Mouse (Mus musculus) hindbrain, embryonic 13.5 days (tissue): ENCODE measurements around the gene Apoe. TPM values are rescaled to one million over a fixed set of nuclear protein-coding genes. Genes with fewer than 3 reads are reported as not detected.
"Not testable (repeated sequence)": the region's sequence is repeated elsewhere in the genome, so short reads cannot be mapped to it uniquely, and the experiment has no call there.

Source experiments
- ATAC-seq: fragments of 200-750 bp; cut with Nextera tagmentation; 2 replicates; pipeline ENCODE4 v1.8.0; 2017; ENCODE audit warnings: moderate TSS enrichment; ENCODE audit not compliant: low FRiP score
- H3K27ac ChIP-seq: fragments of 300-500 bp; sonication (generic); 2 replicates; pipeline ENCODE4 v1.5.1; 2015; ENCODE audit warnings: inconsistent platforms, mild to moderate bottlenecking, moderate library complexity
- H3K27me3 ChIP-seq: fragments of 300-500 bp; sonication (generic); 2 replicates; pipeline ENCODE4 v1.6.1; 2015; ENCODE audit warnings: mild to moderate bottlenecking, inconsistent platforms
- H3K36me3 ChIP-seq: fragments of 300-500 bp; sonication (generic); 2 replicates; pipeline ENCODE4 v1.6.1; 2015; ENCODE audit warnings: mild to moderate bottlenecking, inconsistent platforms
- H3K4me1 ChIP-seq: fragments of 300-500 bp; sonication (generic); replicated peaks from 2 replicates; pipeline ENCODE4 v1.6.1; 2015; ENCODE audit warnings: inconsistent platforms
- H3K4me2 ChIP-seq: fragments of 300-500 bp; sonication (generic); 2 replicates; pipeline ENCODE4 v1.6.1; 2015; ENCODE audit warnings: inconsistent platforms, mild to moderate bottlenecking, moderate library complexity
- H3K4me3 ChIP-seq: fragments of 300-500 bp; sonication (generic); 2 replicates; pipeline ENCODE4 v1.5.1; 2015; ENCODE audit warnings: mild to moderate bottlenecking, inconsistent platforms
- H3K9ac ChIP-seq: fragments of 300-500 bp; sonication (generic); 2 replicates; pipeline ENCODE4 v1.6.1; 2015; ENCODE audit warnings: mild to moderate bottlenecking, inconsistent platforms
- H3K9me3 ChIP-seq: fragments of 300-500 bp; sonication (generic); 2 replicates; pipeline ENCODE4 v1.6.1; 2016; ENCODE audit warnings: inconsistent platforms
- WGBS: fragments of 180-500 bp; shearing (Covaris S2); methylation state at CpG from one replicate; pipeline ENCODE4 v1.1.7; 2015; 5-methylcytosine and 5-hydroxymethylcytosine counted together
- polyA plus RNA-seq: library from polyadenylated mRNA; unstranded; fragments of >200 nt; fragmentation: Nextera tagmentation; extraction: Ambion mirVana; gene quantifications from 2 replicates; pipeline ENCODE4 v1.2.1, GENCODE M21; 2015

Apoe gene
- polyA plus RNA-seq, 1 experiment from 2014 or later = 374 TPM

DNA sequence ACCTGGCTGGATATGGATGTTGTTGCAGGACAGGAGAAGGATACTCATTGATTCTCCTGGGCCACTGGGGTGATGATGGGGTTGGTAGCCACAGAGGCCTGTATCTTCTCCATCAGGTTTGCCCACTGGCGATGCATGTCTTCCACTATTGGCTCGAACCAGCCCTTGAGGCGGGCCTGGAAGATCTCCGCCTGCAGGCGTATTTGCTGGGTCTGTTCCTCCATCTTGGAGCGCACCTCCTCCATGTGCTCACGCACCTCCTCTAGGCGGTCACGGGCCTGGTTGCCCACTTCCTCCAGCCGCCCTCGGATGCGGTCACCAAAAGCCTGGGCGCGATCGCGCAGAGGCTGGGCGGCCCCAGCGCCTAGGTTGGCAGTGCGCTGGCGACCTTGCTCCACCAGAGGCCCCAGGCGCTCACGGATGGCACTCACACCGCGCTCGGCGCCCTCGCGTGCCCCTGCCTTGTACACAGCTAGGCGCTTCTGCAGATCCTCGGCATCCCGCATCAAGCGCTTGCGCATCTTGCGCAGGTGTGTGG lies 2.6 kb downstream of the Apoe start:
- H3K4me2 ChIP-seq = no peak overlapping the region
- ATAC-seq = no peak
- H3K4me1 ChIP-seq = peaks cover 30% of the 10 kb centered on the region
- H3K27me3 ChIP-seq = peaks cover 12% of the 10 kb centered on the region; the same call in 1 of the 2 replicates
- H3K4me3 ChIP-seq = no peak overlapping the region
- no peak overlapping the region for H3K27ac ChIP-seq
- H3K36me3 ChIP-seq = peaks cover 10% of the 10 kb centered on the region
- WGBS = 96% methylated on average over 34 of the region's 34 CpGs
- no peaks in the 10 kb centered on the region for H3K9me3 ChIP-seq
- no peak overlapping the region for H3K9ac ChIP-seq

- H3K9ac ChIP-seq = no peak overlapping the region
- H3K27me3 ChIP-seq = peaks cover 12% of the 10 kb centered on the region; the same call in 1 of the 2 replicates
- peaks cover 29% of the 10 kb centered on the region for H3K4me1 ChIP-seq
- H3K9me3 ChIP-seq = no peaks in the 10 kb centered on the region
- peaks cover 8% of the 10 kb centered on the region for H3K36me3 ChIP-seq
- 87% methylated on average over 6 of the region's 6 CpGs for WGBS
- no peak for ATAC-seq
- H3K4me2 ChIP-seq = no peak overlapping the region
- no peak overlapping the region for H3K4me3 ChIP-seq
- H3K27ac ChIP-seq = no peak overlapping the region
Observed at GRCm38 (mm10) chr7:19695881-19696280, 3.1 kb downstream of the Apoe start.

DNA sequence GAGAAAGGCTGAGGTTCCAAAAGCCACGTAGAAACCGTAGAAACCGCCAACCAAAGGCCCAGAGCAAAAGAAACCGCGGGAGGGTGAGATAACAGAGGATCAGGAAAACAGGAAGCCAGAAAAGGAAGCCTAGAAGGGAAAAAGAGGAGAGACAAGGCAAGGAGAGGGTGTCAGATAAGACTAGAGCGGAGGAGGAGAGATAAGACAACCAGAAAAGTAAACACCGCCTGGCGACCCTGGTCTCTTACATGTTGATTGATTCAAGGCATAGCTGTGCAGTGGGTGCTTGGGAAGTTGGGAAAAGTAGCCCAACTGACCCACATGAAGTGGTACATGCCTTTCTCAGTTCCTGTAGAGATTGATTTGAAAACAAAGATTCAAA lies 3.8 kb downstream of the Apoe start:
- Histone ChIP-seq H3K27ac (no peak overlapping the region), H3K4me2 (no peak overlapping the region)
- WGBS = 59% methylated on average over 8 of the region's 8 CpGs

DNA sequence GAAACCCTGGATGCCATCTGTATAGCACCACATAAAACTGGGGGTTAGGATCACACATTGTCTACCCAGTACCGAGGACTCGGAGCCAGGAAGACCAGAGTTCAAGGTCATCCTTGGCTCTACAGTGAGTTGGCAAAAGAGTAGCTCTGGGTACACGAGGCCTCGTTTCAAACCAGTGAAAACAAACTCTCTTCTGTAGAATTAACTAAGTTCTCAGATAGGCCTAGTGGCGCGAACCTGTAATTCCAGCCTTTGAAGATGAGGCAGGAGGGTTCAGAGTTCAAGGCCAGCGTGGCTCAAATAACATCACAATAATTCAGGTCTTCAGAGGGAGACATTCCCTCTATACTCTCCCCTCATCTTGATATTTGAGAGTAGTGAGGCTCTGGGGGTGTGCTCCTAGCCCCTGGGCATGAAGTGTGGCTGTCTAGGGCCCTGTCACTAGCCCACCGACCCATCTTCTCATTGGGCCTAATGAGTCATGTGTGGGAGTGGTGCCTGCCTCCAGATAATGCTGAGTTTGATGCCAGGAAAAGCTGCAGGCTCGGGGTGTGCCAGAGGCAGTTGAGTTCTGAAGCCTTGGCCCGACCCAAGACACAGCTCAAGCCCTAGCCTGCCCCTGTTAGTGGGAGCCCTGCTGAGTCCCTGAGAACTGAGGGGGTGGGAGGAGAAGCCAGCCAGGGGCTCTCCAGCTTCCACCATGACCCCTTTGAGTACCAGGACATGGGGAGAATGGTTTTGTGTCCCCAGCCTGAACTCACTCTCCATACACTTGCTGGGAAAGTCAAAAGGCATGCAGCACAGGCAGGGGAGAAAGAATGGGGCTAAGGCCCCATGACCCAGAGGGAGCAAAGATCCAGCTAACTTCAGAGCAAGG lies 4.4 kb downstream of the Apoe start:
- Histone ChIP-seq H3K4me1 (peaks cover 26% of the 10 kb centered on the region), H3K27ac (no peak overlapping the region), H3K9me3 (no peaks in the 10 kb centered on the region), H3K9ac (no peak overlapping the region), H3K4me2 (no peak overlapping the region), H3K27me3 (peaks cover 12% of the 10 kb centered on the region; the same call in 1 of the 2 replicates), H3K36me3 (peaks cover 8% of the 10 kb centered on the region), H3K4me3 (no peak overlapping the region)
- 90% methylated on average over 10 of the region's 10 CpGs for WGBS
- ATAC-seq = no peak

More for the DNA sequence above, 3.8 kb downstream of the Apoe start:
- Histone ChIP-seq H3K9me3 (no peaks in the 10 kb centered on the region), H3K27me3 (peaks cover 12% of the 10 kb centered on the region; the same call in 1 of the 2 replicates), H3K4me3 (no peak overlapping the region), H3K9ac (no peak overlapping the region), H3K4me1 (peaks cover 27% of the 10 kb centered on the region), H3K36me3 (peaks cover 8% of the 10 kb centered on the region)
- ATAC-seq = no peak

DNA sequence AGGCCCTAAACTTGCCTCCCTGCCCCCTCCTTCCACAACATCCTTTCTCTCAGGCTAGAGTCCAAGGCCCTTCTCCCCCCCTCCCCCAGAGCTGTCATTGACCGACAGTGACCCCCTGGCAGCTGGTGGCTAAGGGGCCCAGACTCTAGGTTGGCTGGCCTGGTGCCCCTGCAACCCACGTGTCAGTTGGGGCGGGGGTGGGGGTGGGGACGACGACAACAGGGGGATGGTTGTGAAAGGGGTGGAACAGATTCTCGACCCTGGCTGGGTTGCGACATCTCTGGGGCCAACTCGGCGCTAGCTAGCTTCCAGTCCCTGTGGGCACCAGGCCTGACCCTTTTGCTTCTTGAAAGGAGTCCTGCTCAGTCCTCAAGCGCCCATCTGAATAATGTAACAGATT lies 5.6 kb downstream of the Apoe start:
- no peak overlapping the region for H3K4me2 ChIP-seq
- no peaks in the 10 kb centered on the region for H3K9me3 ChIP-seq
- peaks cover 8% of the 10 kb centered on the region for H3K36me3 ChIP-seq
- 26% methylated on average over 9 of the region's 10 CpGs for WGBS
- 0 out of 2 replicates have a peak, but pooled peaks cover 7% of the 10 kb centered on the region for H3K27me3 ChIP-seq
- no peak overlapping the region for H3K27ac ChIP-seq
- H3K4me1 ChIP-seq = peaks cover 14% of the 10 kb centered on the region
- no peak overlapping the region for H3K9ac ChIP-seq
- no peak for ATAC-seq
- H3K4me3 ChIP-seq = no peak overlapping the region

DNA sequence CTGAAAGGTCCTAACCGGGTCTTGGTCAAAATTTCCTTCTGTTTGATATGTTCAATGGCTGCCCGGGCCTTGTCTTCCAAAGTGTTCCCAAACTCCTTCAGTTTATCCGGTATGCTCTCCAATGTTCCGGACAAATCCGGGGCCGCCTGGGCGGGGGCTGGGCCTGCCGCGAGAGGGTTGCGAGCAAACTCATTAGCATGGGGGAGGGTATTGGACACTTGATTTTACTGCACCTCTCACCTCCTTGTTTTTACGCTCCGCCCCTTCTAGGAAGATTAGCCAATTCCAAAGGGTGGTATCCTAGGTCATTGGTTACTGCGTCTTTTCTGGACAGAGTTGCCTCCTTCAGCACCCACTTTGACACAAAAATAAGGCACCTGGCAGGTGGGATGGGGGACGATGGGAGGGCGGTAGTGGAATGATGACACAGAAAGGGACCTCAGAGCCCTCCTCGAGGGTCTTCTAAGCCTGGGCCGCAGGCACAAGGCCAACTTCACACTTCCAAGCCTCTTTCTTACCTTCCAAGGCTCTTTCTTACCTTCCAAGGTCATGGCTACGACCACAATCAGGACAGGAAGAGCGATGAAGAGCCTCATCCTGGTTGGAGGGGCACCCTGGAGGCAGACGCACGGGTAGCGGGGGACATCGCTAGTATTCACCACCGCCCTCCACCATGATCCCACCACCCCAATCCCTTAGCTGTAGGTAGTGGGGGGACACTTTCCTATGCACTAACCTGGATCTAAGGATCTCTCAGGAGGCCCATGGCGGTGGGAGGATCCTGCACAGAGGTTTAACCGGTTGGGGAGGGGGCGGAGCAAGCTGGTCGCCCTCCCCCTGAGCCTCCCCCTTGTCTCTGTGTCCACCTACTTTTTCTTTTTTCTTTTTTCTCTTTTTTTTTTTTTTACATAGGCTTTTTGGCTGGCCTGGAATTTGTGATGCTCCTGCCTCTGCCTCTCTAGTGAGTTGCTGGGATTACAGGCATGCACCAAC lies 6.8 kb downstream of the Apoe start, which contains the start of gene Apoc1:
TSS of gene Apoc1 (minus strand) at position 788 of the 993 bp plus-strand sequence.
- Histone ChIP-seq H3K27me3 (no peaks in the 10 kb centered on the region), H3K36me3 (peaks cover 8% of the 10 kb centered on the region), H3K9ac (no peak within 1 kb of the TSS), H3K27ac (no peak within 1 kb of the TSS), H3K4me3 (no peak within 1 kb of the TSS), H3K9me3 (no peaks in the 10 kb centered on the region), H3K4me1 (peaks cover 9% of the 10 kb centered on the region; the same call in 1 of the 2 replicates), H3K4me2 (no peak within 1 kb of the TSS)
- 53% methylated on average over 28 of the region's 28 CpGs for WGBS
- no peak for ATAC-seq

GRCm38 (mm10) chr7:19691434-19691833 lies 7.6 kb downstream of the Apoe start:
- Histone ChIP-seq H3K9ac (no peak overlapping the region), H3K4me2 (no peak overlapping the region), H3K4me3 (no peak overlapping the region), H3K9me3 (no peaks in the 10 kb centered on the region), H3K27ac (no peak overlapping the region), H3K4me1 (peaks cover 9% of the 10 kb centered on the region; the same call in 1 of the 2 replicates), H3K36me3 (peaks cover 4% of the 10 kb centered on the region), H3K27me3 (no peaks in the 10 kb centered on the region)
- no peak for ATAC-seq
- 80% methylated on average over 6 of the region's 6 CpGs for WGBS

- no peak overlapping the region for H3K9ac ChIP-seq
- H3K4me3 ChIP-seq = no peak overlapping the region
- H3K4me1 ChIP-seq = peaks cover 9% of the 10 kb centered on the region; the same call in 1 of the 2 replicates
- H3K36me3 ChIP-seq = no peaks in the 10 kb centered on the region
- no peaks in the 10 kb centered on the region for H3K9me3 ChIP-seq
- H3K27me3 ChIP-seq = no peaks in the 10 kb centered on the region
- 94% methylated on average over 4 of the region's 4 CpGs for WGBS
- no peak overlapping the region for H3K27ac ChIP-seq
- no peak overlapping the region for H3K4me2 ChIP-seq
- no peak for ATAC-seq
Observed at GRCm38 (mm10) chr7:19690845-19691244, 8.1 kb downstream of the Apoe start.

DNA sequence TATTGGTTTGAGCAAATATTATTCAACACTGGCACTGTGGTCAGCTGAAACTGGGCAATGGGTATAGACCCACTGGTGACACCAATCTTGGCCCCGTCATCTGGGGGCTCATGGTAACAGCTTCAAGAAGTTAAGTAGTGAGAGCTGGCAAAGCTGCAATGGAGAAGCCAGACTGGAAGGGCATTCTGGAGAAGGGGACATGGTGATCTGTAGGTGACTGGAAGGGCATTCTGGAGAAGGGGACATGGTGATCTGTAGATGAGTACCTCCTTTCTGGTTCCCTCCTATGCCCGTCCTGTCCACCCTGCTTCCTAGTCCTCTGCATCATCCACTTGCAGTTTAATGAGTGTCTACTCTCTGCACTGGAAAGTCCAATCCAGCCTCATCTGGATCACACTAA lies 10.4 kb downstream of the Apoe start:
- no peak overlapping the region for H3K4me2 ChIP-seq
- ATAC-seq = no peak
- WGBS = 92% methylated on average over 2 of the region's 2 CpGs
- no peaks in the 10 kb centered on the region for H3K9me3 ChIP-seq
- peaks cover 8% of the 10 kb centered on the region; the same call in 1 of the 2 replicates for H3K4me1 ChIP-seq
- H3K27ac ChIP-seq = no peak overlapping the region
- no peaks in the 10 kb centered on the region for H3K36me3 ChIP-seq
- no peak overlapping the region for H3K9ac ChIP-seq
- no peaks in the 10 kb centered on the region for H3K27me3 ChIP-seq
- no peak overlapping the region for H3K4me3 ChIP-seq

DNA sequence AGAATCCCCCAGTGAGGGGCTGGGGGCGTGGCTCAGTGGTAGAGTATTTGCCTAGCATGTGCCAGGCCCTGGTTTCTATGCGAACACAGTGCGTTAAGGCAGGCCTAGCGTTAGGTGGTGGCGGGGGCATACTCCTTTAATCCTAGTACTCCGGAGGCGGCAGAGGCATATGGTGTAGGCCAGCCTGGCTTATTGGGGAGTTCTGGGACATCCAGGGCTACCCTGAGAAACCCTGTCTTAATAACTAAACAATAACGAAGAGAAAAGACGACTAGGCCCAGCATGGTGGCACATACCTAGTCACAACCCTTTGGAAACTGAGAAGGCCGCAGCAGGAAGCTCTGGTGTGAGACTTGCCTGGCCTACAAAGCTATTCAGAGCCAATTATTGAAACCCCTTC lies 10.9 kb downstream of the Apoe start:
- no peak for ATAC-seq

DNA sequence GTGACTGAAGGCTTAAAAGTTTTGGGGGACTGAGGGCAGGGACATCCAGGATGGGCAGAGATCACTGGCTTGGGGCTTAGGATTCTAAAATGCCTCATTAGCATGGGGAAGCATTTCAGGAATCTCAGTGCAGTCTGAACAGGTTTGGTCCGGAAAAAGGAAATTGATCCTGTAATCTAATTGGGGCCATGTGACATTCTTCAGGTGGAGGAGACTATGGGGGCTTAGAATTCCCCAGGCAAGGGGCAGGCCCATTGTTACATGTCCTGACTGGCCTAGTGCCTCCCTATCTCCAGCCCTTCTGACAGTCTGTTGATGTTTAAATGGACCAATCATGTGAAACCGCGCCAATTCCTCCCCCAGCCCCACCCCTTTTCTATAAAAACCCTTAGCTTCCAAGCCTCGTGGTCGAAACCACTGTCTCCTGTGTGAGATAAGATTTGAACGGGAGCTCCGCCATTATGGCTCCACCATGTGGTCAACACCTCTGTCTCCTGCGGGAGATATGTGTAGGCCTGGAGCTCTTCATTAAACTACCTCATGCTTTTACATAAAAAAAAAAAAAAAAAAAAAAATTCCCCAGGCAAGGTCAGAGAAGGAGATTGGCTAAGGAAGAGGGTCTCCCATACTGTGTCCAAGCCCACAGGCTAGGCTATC lies 11.9 kb downstream of the Apoe start:
- H3K4me2 ChIP-seq, H3K27me3 ChIP-seq, ATAC-seq, H3K36me3 ChIP-seq, H3K9me3 ChIP-seq, H3K27ac ChIP-seq, H3K9ac ChIP-seq, H3K4me1 ChIP-seq, H3K4me3 ChIP-seq: not testable (repeated sequence)
- 73% methylated on average over 8 of the region's 8 CpGs for WGBS

More for the DNA sequence above, 10.9 kb downstream of the Apoe start:
- Histone ChIP-seq H3K4me3 (no peak overlapping the region), H3K4me1 (peaks cover 3% of the 10 kb centered on the region; the same call in 1 of the 2 replicates), H3K36me3 (no peaks in the 10 kb centered on the region), H3K9me3 (no peaks in the 10 kb centered on the region), H3K27me3 (no peaks in the 10 kb centered on the region), H3K27ac (no peak overlapping the region), H3K9ac (no peak overlapping the region), H3K4me2 (no peak overlapping the region)
- WGBS = 90% methylated on average over 10 of the region's 10 CpGs
